8 mouse cellular contexts compared by ENCODE assay signal in the genomic region with DNA sequence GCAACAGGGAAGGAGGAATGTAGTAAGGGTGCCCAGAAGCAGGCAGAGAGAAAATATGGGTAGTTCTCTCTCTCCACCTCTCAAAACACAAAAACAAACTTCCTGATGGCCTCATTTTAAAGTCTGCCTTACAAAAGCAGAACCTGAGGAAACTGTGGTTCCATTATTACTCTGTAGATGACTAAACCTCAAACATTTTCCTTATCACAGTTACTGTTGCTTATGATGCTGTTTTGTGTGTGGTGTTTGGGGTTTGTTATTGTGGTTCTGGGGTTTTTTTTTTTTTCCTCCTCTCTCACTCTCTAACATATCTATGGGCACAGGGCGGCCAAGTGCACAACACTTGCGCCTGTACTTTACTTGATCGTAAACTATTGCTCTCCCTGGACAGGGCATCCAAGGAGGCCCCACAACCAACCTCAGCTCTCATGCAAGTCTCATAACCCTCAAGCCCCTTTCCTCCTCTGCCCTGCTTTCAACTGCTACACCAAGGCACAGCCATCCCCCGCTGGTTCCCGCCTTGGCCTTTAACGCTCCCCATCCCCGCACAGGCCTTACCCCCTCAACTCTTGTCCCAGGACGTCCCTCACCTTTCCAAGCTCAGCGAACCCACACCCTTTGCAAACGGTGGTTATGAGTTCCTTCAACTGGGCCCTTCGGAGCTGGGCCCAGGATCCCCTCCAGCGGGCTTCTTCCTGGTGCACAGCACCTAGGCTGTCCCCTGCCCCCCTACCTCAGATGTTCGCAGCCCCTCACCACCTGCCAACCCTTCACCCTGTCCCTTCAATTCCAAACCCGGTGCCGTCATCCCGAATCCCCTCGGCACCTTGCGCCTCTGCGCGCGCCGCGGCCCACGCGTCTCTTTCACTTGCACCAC. TPM values are rescaled to one million over a fixed set of nuclear protein-coding genes. Genes with fewer than 3 reads are reported as not detected.
DNase-seq lines count a peak whose midpoint lies in the region; ATAC-seq and TF ChIP-seq lines count a peak whose summit lies in the region.

No protein-coding gene starts in this region.

- intact Hi-C loops in left cerebral cortex, postnatal 4 days (cut with DNase I): no loop called here
- intact Hi-C loops in left cerebral cortex, postnatal 36 days (cut with DNase I): no loop called here

- DNase-seq in left cerebral cortex, postnatal 4 days: peak; percentile 32
- DNase-seq in left cerebral cortex, postnatal 36 days (ENCODE audit: low spot score in 2 of 2): no peak
- DNase-seq in hindbrain, embryonic 11.5 days (ENCODE audit: low spot score): no peak
- peak; percentile 11 for DNase-seq in lung, postnatal 14 days
- DNase-seq in stomach, postnatal 0 days (ENCODE audit: low spot score): peak; percentile 51
- DNase-seq in thymus, postnatal 10 days (ENCODE audit: low spot score in 2 of 2): no peak
- DNase-seq in adrenal gland, adult 18-20 months (ENCODE audit: low spot score in 2 of 2): no peak

- no peak for TF ChIP-seq CTCF in stomach, postnatal 0 days (IDR thresholded peaks at IDR 0.05; ENCODE audit: low read depth)

- peaks cover 8% of the 10 kb centered on the region for H3K4me1 ChIP-seq in brown adipose tissue, adult 24 weeks (ENCODE audit: control insufficient read depth, insufficient read depth, insufficient read length, low read length)
- H3K4me1 ChIP-seq in hindbrain, embryonic 11.5 days (replicated peaks; ENCODE audit: control insufficient read depth, insufficient read depth, low read length): 0 out of 2 replicates have a peak, but pooled peaks cover 2% of the 10 kb centered on the region
- no peaks in the 10 kb centered on the region for H3K4me1 ChIP-seq in stomach, postnatal 0 days (replicated peaks; ENCODE audit: control insufficient read depth, insufficient read depth)

- peak; percentile 65 for ATAC-seq in hindbrain, embryonic 11.5 days (ENCODE audit: low FRiP score)
- ATAC-seq in stomach, postnatal 0 days (ENCODE audit: low FRiP score, low TSS enrichment): no peak

- H3K9me3 ChIP-seq in hindbrain, embryonic 11.5 days (ENCODE audit: control insufficient read depth, low read length): no peaks in the 10 kb centered on the region
- H3K9me3 ChIP-seq in stomach, postnatal 0 days (ENCODE audit: control insufficient read depth, low read length): no peaks in the 10 kb centered on the region

- peak overlapping the region; percentile 80 for H3K4me3 ChIP-seq in brown adipose tissue, adult 24 weeks (ENCODE audit: insufficient read depth, low read depth, low read length)
- peak overlapping the region; percentile 82 for H3K4me3 ChIP-seq in hindbrain, embryonic 11.5 days (ENCODE audit: low read depth, low read length)
- H3K4me3 ChIP-seq in stomach, postnatal 0 days (ENCODE audit: low read depth, low read length): peak overlapping the region; percentile 80

- H3K4me2 ChIP-seq in hindbrain, embryonic 11.5 days (replicated peaks; ENCODE audit: low read depth, low read length): peak overlapping the region; percentile 76
- peak overlapping the region; percentile 66 for H3K4me2 ChIP-seq in stomach, postnatal 0 days (replicated peaks; ENCODE audit: low read depth)

- no peaks in the 10 kb centered on the region for H3K27me3 ChIP-seq in hindbrain, embryonic 11.5 days (ENCODE audit: control insufficient read depth, insufficient read depth, low read length)
- no peaks in the 10 kb centered on the region for H3K27me3 ChIP-seq in stomach, postnatal 0 days (ENCODE audit: control insufficient read depth, insufficient read depth, low read length)

- TF ChIP-seq EP300 in stomach, postnatal 0 days (optimal IDR thresholded peaks at IDR 0.05): no peak

- WGBS in hindbrain, embryonic 11.5 days: 3% methylated on average over 25 of the region's 25 CpGs
- under 1% methylated on average over 25 of the region's 25 CpGs for WGBS in stomach, postnatal 0 days

- no peaks in the 10 kb centered on the region for H3K36me3 ChIP-seq in hindbrain, embryonic 11.5 days (ENCODE audit: control insufficient read depth, insufficient read depth, low read length)
- no peaks in the 10 kb centered on the region for H3K36me3 ChIP-seq in stomach, postnatal 0 days (ENCODE audit: control insufficient read depth, insufficient read depth, low read length)

- H3K27ac ChIP-seq in brown adipose tissue, adult 24 weeks (replicated peaks; ENCODE audit: low read depth, low read length): peak overlapping the region; percentile 59; the same call in 1 of the 2 replicates
- peak overlapping the region; percentile 24; the same call in 1 of the 2 replicates for H3K27ac ChIP-seq in hindbrain, embryonic 11.5 days (ENCODE audit: low read depth, low read length)
- peak overlapping the region; percentile 85 for H3K27ac ChIP-seq in stomach, postnatal 0 days (replicated peaks)

- peak overlapping the region; percentile 83 for H3K9ac ChIP-seq in hindbrain, embryonic 11.5 days (ENCODE audit: low read depth, low read length)
- peak overlapping the region; percentile 88 for H3K9ac ChIP-seq in stomach, postnatal 0 days (ENCODE audit: low read length)

RNA-seq across cellular contexts. Expression of gene Fam160a2, which starts 0.6 kb away (rescaled TPM):
- total RNA-seq in left cerebral cortex, postnatal 4 days (2021): 10 to 100 TPM; 49.9 to 56.6 TPM
- 10 to 100 TPM; 77.0 to 83.9 TPM for total RNA-seq in left cerebral cortex, postnatal 36 days (2021)
- 13.1 and 14.5 TPM in 2 replicates for polyA plus RNA-seq in brown adipose tissue, adult 24 weeks (2012; ENCODE audit: insufficient read depth, insufficient read length, missing spikeins)
- 27.6 and 33.9 TPM in 2 replicates for polyA plus RNA-seq in hindbrain, embryonic 11.5 days (2014; fragmentation: Nextera tagmentation; extraction: Ambion mirVana)
- 18.5 and 20.6 TPM in 2 replicates for polyA plus RNA-seq in stomach, postnatal 0 days (2015; fragmentation: Nextera tagmentation; extraction: Ambion mirVana)
- total RNA-seq in adrenal gland, adult 18-20 months (2021): 10 to 100 TPM; 25.6 to 26.9 TPM

RNA-seq across cellular contexts. Expression of gene Cnga4, which starts 5.1 kb away (rescaled TPM):
- total RNA-seq in left cerebral cortex, postnatal 4 days (2021): under 1 TPM; 0.14 to 0.32 TPM
- total RNA-seq in left cerebral cortex, postnatal 36 days (2021): 1 to 10 TPM; 1.0 to 1.3 TPM
- polyA plus RNA-seq in brown adipose tissue, adult 24 weeks (2012; ENCODE audit: insufficient read depth, insufficient read length, missing spikeins): not detected in 2 replicates
- polyA plus RNA-seq in hindbrain, embryonic 11.5 days (2014; fragmentation: Nextera tagmentation; extraction: Ambion mirVana): 0.15 TPM in 1 of 2 replicates, not detected in the other
- not detected in 2 replicates for polyA plus RNA-seq in stomach, postnatal 0 days (2015; fragmentation: Nextera tagmentation; extraction: Ambion mirVana)
- total RNA-seq in adrenal gland, adult 18-20 months (2021): not detected

RNA-seq across cellular contexts. Expression of gene Gm5901, which starts 24.5 kb away (rescaled TPM):
- total RNA-seq in left cerebral cortex, postnatal 4 days (2021): not detected
- total RNA-seq in left cerebral cortex, postnatal 36 days (2021): not detected
- not detected in 2 replicates for polyA plus RNA-seq in brown adipose tissue, adult 24 weeks (2012; ENCODE audit: insufficient read depth, insufficient read length, missing spikeins)
- not detected in 2 replicates for polyA plus RNA-seq in hindbrain, embryonic 11.5 days (2014; fragmentation: Nextera tagmentation; extraction: Ambion mirVana)
- not detected in 2 replicates for polyA plus RNA-seq in stomach, postnatal 0 days (2015; fragmentation: Nextera tagmentation; extraction: Ambion mirVana)
- total RNA-seq in adrenal gland, adult 18-20 months (2021): not detected

RNA-seq across cellular contexts. Expression of gene Cckbr, which starts 26.2 kb away (rescaled TPM):
- total RNA-seq in left cerebral cortex, postnatal 4 days (2021): 1 to 10 TPM; 4.2 to 6.1 TPM
- 10 to 100 TPM; 63.2 to 64.3 TPM for total RNA-seq in left cerebral cortex, postnatal 36 days (2021)
- polyA plus RNA-seq in brown adipose tissue, adult 24 weeks (2012; ENCODE audit: insufficient read depth, insufficient read length, missing spikeins): not detected in 2 replicates
- 0.13 and 0.17 TPM in 2 replicates for polyA plus RNA-seq in hindbrain, embryonic 11.5 days (2014; fragmentation: Nextera tagmentation; extraction: Ambion mirVana)
- polyA plus RNA-seq in stomach, postnatal 0 days (2015; fragmentation: Nextera tagmentation; extraction: Ambion mirVana): 3.3 and 3.6 TPM in 2 replicates
- total RNA-seq in adrenal gland, adult 18-20 months (2021): not detected

RNA-seq across cellular contexts. Expression of gene Olfr692, which starts 31.3 kb away (rescaled TPM):
- not detected for total RNA-seq in left cerebral cortex, postnatal 4 days (2021)
- not detected for total RNA-seq in left cerebral cortex, postnatal 36 days (2021)
- not detected in 2 replicates for polyA plus RNA-seq in brown adipose tissue, adult 24 weeks (2012; ENCODE audit: insufficient read depth, insufficient read length, missing spikeins)
- not detected in 2 replicates for polyA plus RNA-seq in hindbrain, embryonic 11.5 days (2014; fragmentation: Nextera tagmentation; extraction: Ambion mirVana)
- not detected in 2 replicates for polyA plus RNA-seq in stomach, postnatal 0 days (2015; fragmentation: Nextera tagmentation; extraction: Ambion mirVana)
- total RNA-seq in adrenal gland, adult 18-20 months (2021): not detected

Comparison
In these comparisons a context has a peak if more than half of its experiments do, and no peak if none do; other contexts are left out.
1. DNase-seq: peak in left cerebral cortex, postnatal 4 days (single experiment), lung, postnatal 14 days (single experiment) and stomach, postnatal 0 days (single experiment); none in left cerebral cortex, postnatal 36 days (0 of 2), hindbrain, embryonic 11.5 days (single experiment), thymus, postnatal 10 days (0 of 2) and adrenal gland, adult 18-20 months (0 of 2).
2. H3K27ac ChIP-seq: peak in every context shown above with its lines; median percentile 85 in stomach, postnatal 0 days; 59 in brown adipose tissue, adult 24 weeks; 24 in hindbrain, embryonic 11.5 days.
3. Peak in every context shown above with its lines, with median percentiles within 50 percentile points of each other: H3K4me3 ChIP-seq.